Mouse (Mus musculus): ENCODE data around the gene Rbp7. TPM values are rescaled to one million over a fixed set of nuclear protein-coding genes. Genes with fewer than 3 reads are reported as not detected.
"Not testable (repeated sequence)": the region's sequence is repeated elsewhere in the genome, so short reads cannot be mapped to it uniquely, and the experiment has no call there.

Gene Rbp7
- total RNA-seq, 2 experiments from 2014 or later, result not detected

GRCm38 (mm10) chr4:149458526-149458925 is 3.7 kb upstream of the Rbp7 start:
- ATAC-seq (replicated peaks; ENCODE audit: low FRiP score, poor library complexity, severe bottlenecking), result no peak

GRCm38 (mm10) chr4:149457831-149458430 is 3.2 kb upstream of the Rbp7 start:
- ATAC-seq (replicated peaks; ENCODE audit: low FRiP score, poor library complexity, severe bottlenecking), result no peak

GRCm38 (mm10) chr4:149457163-149457562 is 2.4 kb upstream of the Rbp7 start:
- peak; percentile 66 for ATAC-seq (replicated peaks; ENCODE audit: low FRiP score, poor library complexity, severe bottlenecking)

GRCm38 (mm10) chr4:149454263-149454662 is 515 bp downstream of the Rbp7 start:
- no peak for ATAC-seq (replicated peaks; ENCODE audit: low FRiP score, poor library complexity, severe bottlenecking)

- no peak for ATAC-seq (replicated peaks; ENCODE audit: low FRiP score, poor library complexity, severe bottlenecking)
Measured at GRCm38 (mm10) chr4:149453656-149454055, 1.1 kb downstream of the Rbp7 start.

- ATAC-seq (replicated peaks; ENCODE audit: low FRiP score, poor library complexity, severe bottlenecking), result no peak
Measured at GRCm38 (mm10) chr4:149450636-149451035, 4.1 kb downstream of the Rbp7 start.

- no peak for ATAC-seq (replicated peaks; ENCODE audit: low FRiP score, poor library complexity, severe bottlenecking)
Measured at GRCm38 (mm10) chr4:149446309-149446708, 8.5 kb downstream of the Rbp7 start.

- peak; percentile 63 for ATAC-seq (replicated peaks; ENCODE audit: low FRiP score, poor library complexity, severe bottlenecking)
Measured at GRCm38 (mm10) chr4:149445868-149446267, 8.9 kb downstream of the Rbp7 start.

- peak; percentile 96 for ATAC-seq (replicated peaks; ENCODE audit: low FRiP score, poor library complexity, severe bottlenecking)
Measured at GRCm38 (mm10) chr4:149444964-149445701, 9.6 kb downstream of the Rbp7 start.

- ATAC-seq (replicated peaks; ENCODE audit: low FRiP score, poor library complexity, severe bottlenecking), result no peak
Measured at GRCm38 (mm10) chr4:149444465-149444864, 10.3 kb downstream of the Rbp7 start.

- no peak for ATAC-seq (replicated peaks; ENCODE audit: low FRiP score, poor library complexity, severe bottlenecking)
Measured at GRCm38 (mm10) chr4:149442436-149442835, 12.3 kb downstream of the Rbp7 start.

GRCm38 (mm10) chr4:149440576-149440975 is 14.2 kb downstream of the Rbp7 start:
- no peak for ATAC-seq (replicated peaks; ENCODE audit: low FRiP score, poor library complexity, severe bottlenecking)

GRCm38 (mm10) chr4:149431887-149432286 is 22.9 kb downstream of the Rbp7 start:
- not testable (repeated sequence) for ATAC-seq (replicated peaks; ENCODE audit: low FRiP score, poor library complexity, severe bottlenecking)

- no peak for ATAC-seq (replicated peaks; ENCODE audit: low FRiP score, poor library complexity, severe bottlenecking)
Measured at GRCm38 (mm10) chr4:149429592-149429991, 25.2 kb downstream of the Rbp7 start.

- ATAC-seq (replicated peaks; ENCODE audit: low FRiP score, poor library complexity, severe bottlenecking), result peak; percentile 84
Measured at GRCm38 (mm10) chr4:149426325-149427199, 28.2 kb downstream of the Rbp7 start, which contains the start of gene Ube4b. Gene Ube4b, minus strand, starts transcription at chr4:149426749.

- ATAC-seq (replicated peaks; ENCODE audit: low FRiP score, poor library complexity, severe bottlenecking), result peak; percentile 63
Measured at GRCm38 (mm10) chr4:149425801-149426292, 28.9 kb downstream of the Rbp7 start.

- ATAC-seq (replicated peaks; ENCODE audit: low FRiP score, poor library complexity, severe bottlenecking), result no peak
Measured at GRCm38 (mm10) chr4:149424755-149425154, 30.0 kb downstream of the Rbp7 start.

- ATAC-seq (replicated peaks; ENCODE audit: low FRiP score, poor library complexity, severe bottlenecking), result no peak
Measured at GRCm38 (mm10) chr4:149417854-149418365, 36.9 kb downstream of the Rbp7 start.

GRCm38 (mm10) chr4:149416986-149417385 is 37.8 kb downstream of the Rbp7 start:
- ATAC-seq (replicated peaks; ENCODE audit: low FRiP score, poor library complexity, severe bottlenecking), result no peak

- no peak for ATAC-seq (replicated peaks; ENCODE audit: low FRiP score, poor library complexity, severe bottlenecking)
Measured at GRCm38 (mm10) chr4:149416417-149416816, 38.4 kb downstream of the Rbp7 start.
